Mouse (Mus musculus): ENCODE measurements around the gene Prepl.

DNA sequence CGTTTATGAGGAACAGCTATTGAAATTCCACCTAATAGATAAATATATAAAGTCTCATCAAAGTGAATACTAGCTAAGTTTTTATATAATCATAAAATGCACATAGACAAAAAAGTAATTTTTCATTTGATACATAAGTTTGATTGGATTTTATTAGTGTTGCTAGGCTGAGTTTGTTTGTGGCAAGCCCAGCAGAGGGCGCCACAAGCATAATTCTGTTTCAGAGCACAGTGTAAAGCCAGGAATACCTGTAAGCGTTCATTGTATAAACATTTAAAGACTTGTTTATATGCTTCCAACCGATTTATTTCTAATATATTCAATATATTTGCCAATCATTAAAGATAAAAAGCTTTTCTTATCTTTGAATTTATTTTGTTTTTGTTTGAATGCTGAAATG lies 26.6 kb upstream of the Prepl start:
- TF ChIP-seq MAX (IDR thresholded peaks at IDR 0.05; ENCODE audit: low read depth) (no peak), CEBPB (IDR thresholded peaks at IDR 0.05; ENCODE audit: insufficient read depth, poor library complexity, severe bottlenecking) (no peak), POLR2A (IDR thresholded peaks at IDR 0.05; ENCODE audit: insufficient read length, low read depth) (no peak), SRF (IDR thresholded peaks at IDR 0.05; ENCODE audit: control insufficient read depth, insufficient read length, low read depth) (no peak), E2F4 (IDR thresholded peaks at IDR 0.05; ENCODE audit: insufficient read depth) (no peak), MYOG (IDR thresholded peaks at IDR 0.05; ENCODE audit: control insufficient read depth in 1 of 3, insufficient read depth in 1 of 3, insufficient read length in 2 of 3, low read depth in 2 of 3) (no peak), POLR2AphosphoS2 (IDR thresholded peaks at IDR 0.05; ENCODE audit: insufficient read length, low read depth) (no peak), REST (IDR thresholded peaks at IDR 0.05; ENCODE audit: insufficient read depth, insufficient read length) (no peak), TCF12 (IDR thresholded peaks at IDR 0.05; ENCODE audit: insufficient read depth, poor library complexity, severe bottlenecking) (no peak), MYOD1 (IDR thresholded peaks at IDR 0.05; ENCODE audit: control insufficient read depth in 1 of 3, insufficient read length in 2 of 3, low read depth in 2 of 3) (no peak), USF1 (IDR thresholded peaks at IDR 0.05; ENCODE audit: low read depth) (no peak)
